Mouse (Mus musculus) liver, embryonic 13.5 days (tissue): ENCODE measurements around the gene Shroom3. TPM values are rescaled to one million over a fixed set of nuclear protein-coding genes. Genes with fewer than 3 reads are reported as not detected.

ENCODE experiments used
- ATAC-seq: fragments of 200-750 bp; cut with Nextera tagmentation; 2 replicates; pipeline ENCODE4 v1.8.0; 2017; ENCODE audit warnings: low read depth, mild to moderate bottlenecking, moderate number of reproducible peaks, moderate library complexity
- DNase-seq: peaks from one replicate; pipeline ENCODE4 v3.0.0; 2022
- H3K27ac ChIP-seq: fragments of 300-500 bp; sonication (generic); 2 replicates; pipeline ENCODE4 v1.5.1; 2015; ENCODE audit warnings: moderate library complexity, mild to moderate bottlenecking, inconsistent platforms
- H3K27me3 ChIP-seq: fragments of 300-500 bp; sonication (generic); 2 replicates; pipeline ENCODE4 v1.6.1; 2015; ENCODE audit warnings: mild to moderate bottlenecking, inconsistent platforms
- H3K36me3 ChIP-seq: fragments of 300-500 bp; sonication (generic); 2 replicates; pipeline ENCODE4 v1.6.1; 2015; ENCODE audit warnings: mild to moderate bottlenecking, inconsistent platforms
- H3K4me1 ChIP-seq: fragments of 300-500 bp; sonication (generic); replicated peaks from 2 replicates; pipeline ENCODE4 v1.6.1; 2015; ENCODE audit warnings: inconsistent platforms
- H3K4me2 ChIP-seq: fragments of 300-500 bp; sonication (generic); 2 replicates; pipeline ENCODE4 v1.6.1; 2015; ENCODE audit warnings: inconsistent platforms, mild to moderate bottlenecking, moderate library complexity
- H3K4me3 ChIP-seq: fragments of 300-500 bp; sonication (generic); replicated peaks from 2 replicates; pipeline ENCODE4 v1.5.1; 2015; ENCODE audit warnings: mild to moderate bottlenecking, inconsistent platforms
- H3K9ac ChIP-seq: fragments of 300-500 bp; sonication (generic); 2 replicates; pipeline ENCODE4 v1.6.1; 2015; ENCODE audit warnings: mild to moderate bottlenecking, inconsistent platforms
- H3K9me3 ChIP-seq: fragments of 300-500 bp; sonication (generic); replicated peaks from 2 replicates; pipeline ENCODE4 v1.6.1; 2016; ENCODE audit warnings: inconsistent platforms
- WGBS: fragments of 180-500 bp; shearing (Covaris S2); methylation state at CpG from one replicate; pipeline ENCODE4 v1.1.7; 2015; ENCODE audit not compliant: insufficient replicate concordance; 5-methylcytosine and 5-hydroxymethylcytosine counted together
- polyA plus RNA-seq: library from polyadenylated mRNA; unstranded; fragments of >200 nt; fragmentation: Nextera tagmentation; extraction: Ambion mirVana; gene quantifications from 2 replicates; pipeline ENCODE4 v1.2.1, GENCODE M21; 2015

The Shroom3 gene
- polyA plus RNA-seq, 1 experiment from 2014 or later = 0.20 TPM

DNA sequence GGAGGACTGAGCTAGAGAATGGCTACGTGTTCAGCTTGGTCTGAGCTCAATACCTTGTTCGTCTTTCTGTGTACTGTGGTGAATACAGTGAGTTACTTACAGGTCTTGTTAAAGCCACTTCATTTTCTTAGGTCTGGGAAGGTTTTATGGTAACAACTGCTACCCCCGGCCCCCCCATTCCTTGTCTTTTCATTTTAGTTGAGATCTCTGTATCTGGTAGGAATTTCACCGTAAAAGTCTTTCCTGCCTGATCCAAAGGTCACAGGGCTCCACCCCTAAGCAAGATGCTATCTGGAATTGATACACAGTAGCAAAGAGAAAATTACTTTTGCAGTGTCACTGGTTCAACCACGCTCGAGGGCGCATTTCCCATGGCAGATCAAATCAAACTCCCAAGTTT is 218.6 kb downstream of the Shroom3 start:
- no peak overlapping the region for H3K27ac ChIP-seq
- DNase-seq = no peak

DNA sequence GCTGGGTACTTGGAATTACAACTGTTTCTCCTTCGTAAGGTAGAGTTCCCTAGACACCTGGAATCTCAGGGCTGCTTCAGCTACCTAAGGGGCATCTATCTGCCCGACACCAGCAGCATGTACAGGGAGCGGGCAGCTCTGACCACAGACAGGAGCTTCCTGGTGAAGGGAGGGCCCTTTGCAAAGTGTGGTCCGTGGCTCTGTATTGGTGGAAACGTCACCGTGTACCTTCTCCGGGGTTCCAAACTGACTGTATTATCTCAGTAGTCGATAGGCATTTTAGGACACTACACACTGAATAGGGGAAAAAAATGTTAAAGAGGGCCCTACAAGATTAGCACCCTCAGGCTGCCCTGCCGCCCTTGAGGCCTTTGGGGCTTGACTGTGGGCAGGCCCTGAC is 221.9 kb downstream of the Shroom3 start:
- Histone ChIP-seq H3K27me3 (peaks cover 7% of the 10 kb centered on the region), H3K36me3 (no peaks in the 10 kb centered on the region), H3K27ac (no peak overlapping the region), H3K4me3 (no peak overlapping the region), H3K9ac (no peak overlapping the region), H3K4me2 (no peak overlapping the region), H3K4me1 (no peaks in the 10 kb centered on the region; the same call in 1 of the 2 replicates), H3K9me3 (no peaks in the 10 kb centered on the region)
- 59% methylated on average over 9 of the region's 9 CpGs for WGBS
- DNase-seq (no peak), ATAC-seq (no peak)

More for the DNA sequence above, 218.6 kb downstream of the Shroom3 start:
- no peaks in the 10 kb centered on the region for H3K9me3 ChIP-seq
- H3K4me3 ChIP-seq = no peak overlapping the region
- WGBS = 32% methylated on average over 7 of the region's 7 CpGs
- peaks cover 34% of the 10 kb centered on the region for H3K27me3 ChIP-seq
- H3K4me2 ChIP-seq = no peak overlapping the region
- H3K4me1 ChIP-seq = peaks cover 3% of the 10 kb centered on the region; the same call in 1 of the 2 replicates
- no peak overlapping the region for H3K9ac ChIP-seq
- no peaks in the 10 kb centered on the region for H3K36me3 ChIP-seq
- ATAC-seq = no peak

DNA sequence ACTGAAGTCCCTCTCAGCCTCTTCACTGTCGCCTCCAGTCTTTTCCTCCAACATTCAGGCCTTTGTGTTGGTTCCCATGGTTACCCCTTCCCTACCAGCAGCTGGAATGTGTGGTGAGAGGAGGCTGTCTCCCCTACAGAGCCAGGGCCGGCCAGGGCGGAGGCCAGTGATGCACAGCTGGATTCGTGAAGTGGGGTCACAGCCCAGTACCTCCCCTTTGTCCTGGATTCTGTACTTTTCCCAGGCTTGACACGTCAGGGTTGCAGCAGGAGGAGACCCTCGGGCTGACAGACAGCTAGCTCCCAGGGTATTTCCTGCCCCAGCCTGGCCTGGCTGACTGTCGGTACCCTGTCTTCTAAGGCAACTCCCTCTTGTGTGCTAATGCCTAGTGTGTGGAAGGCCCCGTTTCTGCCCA is 222.4 kb downstream of the Shroom3 start:
- Histone ChIP-seq H3K9me3 (no peaks in the 10 kb centered on the region), H3K36me3 (no peaks in the 10 kb centered on the region), H3K4me1 (no peaks in the 10 kb centered on the region; the same call in 1 of the 2 replicates), H3K9ac (no peak overlapping the region), H3K4me2 (no peak overlapping the region), H3K4me3 (no peak overlapping the region), H3K27ac (no peak overlapping the region), H3K27me3 (0 out of 2 replicates have a peak, but pooled peaks cover 2% of the 10 kb centered on the region)
- ATAC-seq (no peak), DNase-seq (no peak)
- WGBS = 38% methylated on average over 8 of the region's 8 CpGs

DNA sequence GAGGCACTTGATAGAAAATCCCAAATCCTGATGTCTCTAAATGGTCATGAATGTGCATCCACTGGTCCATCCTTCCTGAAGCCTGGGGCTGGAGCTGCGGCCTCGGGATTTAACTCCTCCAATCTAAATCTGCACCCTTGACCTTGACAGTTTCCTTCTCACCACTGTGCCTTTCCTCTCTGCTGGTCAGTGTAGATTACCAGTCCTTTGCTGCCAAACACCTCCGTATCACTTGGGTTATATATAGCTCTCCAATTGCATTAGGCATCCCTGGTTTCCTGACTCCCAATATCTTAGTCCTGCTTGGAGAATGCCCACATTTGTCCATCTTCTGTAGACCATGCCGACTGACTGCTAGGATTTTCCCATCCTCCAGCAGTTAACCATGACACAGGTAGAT is 225.0 kb downstream of the Shroom3 start:
- Histone ChIP-seq H3K27me3 (no peaks in the 10 kb centered on the region), H3K36me3 (no peaks in the 10 kb centered on the region), H3K27ac (no peak overlapping the region), H3K4me2 (no peak overlapping the region), H3K4me3 (no peak overlapping the region), H3K4me1 (no peaks in the 10 kb centered on the region), H3K9ac (no peak overlapping the region), H3K9me3 (no peaks in the 10 kb centered on the region)
- WGBS = 69% methylated on average over 4 of the region's 4 CpGs
- DNase-seq = no peak
- ATAC-seq = no peak

DNA sequence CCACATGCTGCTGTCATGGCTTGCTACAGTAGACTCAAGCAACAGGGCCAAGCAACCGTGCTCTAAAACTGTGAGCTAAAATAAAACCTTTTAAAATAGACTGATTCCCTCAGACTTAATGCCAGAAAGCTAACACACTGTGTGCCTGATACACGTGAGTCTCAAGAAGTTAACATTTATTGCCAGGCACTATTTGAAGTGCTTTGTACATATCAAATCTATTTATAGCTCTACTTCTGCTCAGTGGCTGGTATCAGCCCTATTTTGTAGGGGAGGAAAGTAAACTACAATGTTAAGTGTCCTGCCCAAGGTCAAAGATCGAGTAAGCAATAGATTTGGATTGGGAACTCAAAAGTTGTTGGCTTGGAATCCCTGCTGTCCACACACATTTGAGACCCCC is 227.6 kb downstream of the Shroom3 start:
- ATAC-seq (no peak), DNase-seq (no peak)
- Histone ChIP-seq H3K27me3 (no peaks in the 10 kb centered on the region), H3K4me1 (no peaks in the 10 kb centered on the region), H3K36me3 (no peaks in the 10 kb centered on the region), H3K9me3 (no peaks in the 10 kb centered on the region), H3K27ac (no peak overlapping the region), H3K4me2 (no peak overlapping the region), H3K9ac (no peak overlapping the region), H3K4me3 (no peak overlapping the region)
- WGBS = 50% methylated on average over 3 of the region's 3 CpGs

DNA sequence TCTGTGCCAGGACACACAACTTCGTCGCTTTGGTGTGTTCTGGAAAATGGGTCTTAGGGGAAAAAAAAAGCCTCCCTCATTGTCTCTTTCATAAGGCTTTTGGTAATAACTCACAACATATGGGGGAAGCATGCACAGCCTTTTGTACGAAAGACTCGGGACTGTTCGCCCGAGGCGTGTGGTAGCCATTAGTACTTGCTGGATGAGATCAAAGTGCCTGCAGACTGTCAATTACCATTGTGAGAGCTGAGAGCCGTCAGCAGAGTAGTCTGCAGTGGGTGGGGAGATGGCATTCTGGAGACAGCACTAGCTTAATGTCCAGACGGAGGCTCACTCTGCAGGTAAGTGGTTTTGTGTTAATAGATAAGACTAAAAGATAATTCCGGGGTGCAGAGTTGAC is 232.2 kb downstream of the Shroom3 start:
- ATAC-seq = no peak
- Histone ChIP-seq H3K9ac (no peak overlapping the region), H3K4me3 (no peak overlapping the region), H3K4me1 (no peaks in the 10 kb centered on the region; the same call in 1 of the 2 replicates), H3K27ac (no peak overlapping the region), H3K9me3 (no peaks in the 10 kb centered on the region), H3K27me3 (no peaks in the 10 kb centered on the region), H3K36me3 (no peaks in the 10 kb centered on the region), H3K4me2 (no peak overlapping the region)
- DNase-seq = no peak
- 63% methylated on average over 10 of the region's 10 CpGs for WGBS

DNA sequence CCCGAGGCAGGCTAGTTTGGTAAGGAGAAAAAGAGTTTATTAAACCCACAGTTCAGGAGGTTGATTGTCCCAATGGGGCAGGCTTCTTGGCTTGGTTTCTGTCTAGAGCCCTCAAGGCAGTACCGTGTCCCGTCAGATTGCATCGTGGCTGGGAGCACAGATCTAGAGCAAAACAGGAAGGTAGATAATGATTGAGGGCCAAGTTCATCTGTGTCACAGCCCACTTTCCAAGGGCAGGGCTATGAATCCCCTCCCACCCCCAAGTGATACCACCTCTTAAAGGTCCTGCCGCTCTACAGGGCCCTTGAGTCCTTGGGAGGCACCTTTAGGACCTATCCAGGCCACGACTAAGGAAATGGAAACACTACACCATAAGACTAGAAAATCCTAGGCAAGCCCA is 234.5 kb downstream of the Shroom3 start:
- Histone ChIP-seq H3K9me3 (no peaks in the 10 kb centered on the region), H3K4me2 (no peak overlapping the region), H3K36me3 (no peaks in the 10 kb centered on the region), H3K4me3 (no peak overlapping the region), H3K27me3 (no peaks in the 10 kb centered on the region), H3K9ac (no peak overlapping the region), H3K4me1 (no peaks in the 10 kb centered on the region; the same call in 1 of the 2 replicates), H3K27ac (no peak overlapping the region)
- 28% methylated on average over 6 of the region's 6 CpGs for WGBS
- ATAC-seq (no peak), DNase-seq (no peak)

DNA sequence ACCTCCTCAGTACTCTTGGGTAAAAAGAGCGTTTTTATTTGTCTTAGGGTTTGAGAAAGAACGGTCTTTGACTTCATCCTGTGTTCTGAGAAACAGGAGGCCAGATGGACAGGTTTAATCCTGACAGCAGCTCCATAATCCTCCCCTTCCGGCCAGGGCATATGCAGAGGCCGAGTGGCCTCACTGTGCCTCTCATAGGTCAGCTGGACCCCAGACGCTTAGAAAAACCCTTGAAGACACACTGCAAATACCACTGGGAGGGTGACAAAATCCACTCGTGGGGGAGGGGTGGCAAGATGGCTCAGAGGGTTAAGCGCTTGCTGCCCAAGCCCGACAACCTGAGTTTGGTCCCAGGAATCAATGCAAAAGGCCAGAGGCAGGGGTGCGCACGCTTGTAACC is 234.9 kb downstream of the Shroom3 start:
- DNase-seq (no peak), ATAC-seq (no peak)
- Histone ChIP-seq H3K27me3 (no peaks in the 10 kb centered on the region), H3K36me3 (no peaks in the 10 kb centered on the region), H3K4me3 (no peak overlapping the region), H3K9ac (no peak overlapping the region), H3K4me1 (no peaks in the 10 kb centered on the region; the same call in 1 of the 2 replicates), H3K9me3 (no peaks in the 10 kb centered on the region), H3K27ac (no peak overlapping the region), H3K4me2 (no peak overlapping the region)
- 61% methylated on average over 10 of the region's 10 CpGs for WGBS

DNA sequence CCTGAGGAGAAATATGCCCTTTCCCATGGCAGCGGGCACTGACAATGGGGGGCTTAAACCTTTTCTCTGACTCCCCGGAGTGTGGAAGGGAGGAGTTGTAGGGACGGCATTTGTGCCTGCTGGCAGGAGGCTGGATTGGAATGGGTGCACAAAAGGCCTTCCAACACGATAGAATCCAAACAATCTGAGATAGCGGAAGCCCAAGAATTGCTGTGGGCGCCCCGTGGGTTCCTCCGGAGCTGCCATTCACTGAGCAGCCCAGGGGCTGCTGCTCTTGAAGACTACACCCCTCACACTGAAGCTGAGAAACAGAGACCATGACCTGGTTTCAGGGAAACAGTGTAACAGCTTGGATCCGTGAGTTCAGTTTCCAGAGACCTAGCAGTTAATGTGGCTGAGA is 235.6 kb downstream of the Shroom3 start:
- DNase-seq = no peak
- WGBS = 62% methylated on average over 9 of the region's 9 CpGs
- H3K9ac ChIP-seq = no peak overlapping the region
- H3K4me1 ChIP-seq = no peaks in the 10 kb centered on the region; the same call in 1 of the 2 replicates
- H3K36me3 ChIP-seq = no peaks in the 10 kb centered on the region
- no peaks in the 10 kb centered on the region for H3K27me3 ChIP-seq
- no peak overlapping the region for H3K4me2 ChIP-seq
- ATAC-seq = no peak
- H3K27ac ChIP-seq = no peak overlapping the region
- H3K9me3 ChIP-seq = no peaks in the 10 kb centered on the region
- H3K4me3 ChIP-seq = no peak overlapping the region

DNA sequence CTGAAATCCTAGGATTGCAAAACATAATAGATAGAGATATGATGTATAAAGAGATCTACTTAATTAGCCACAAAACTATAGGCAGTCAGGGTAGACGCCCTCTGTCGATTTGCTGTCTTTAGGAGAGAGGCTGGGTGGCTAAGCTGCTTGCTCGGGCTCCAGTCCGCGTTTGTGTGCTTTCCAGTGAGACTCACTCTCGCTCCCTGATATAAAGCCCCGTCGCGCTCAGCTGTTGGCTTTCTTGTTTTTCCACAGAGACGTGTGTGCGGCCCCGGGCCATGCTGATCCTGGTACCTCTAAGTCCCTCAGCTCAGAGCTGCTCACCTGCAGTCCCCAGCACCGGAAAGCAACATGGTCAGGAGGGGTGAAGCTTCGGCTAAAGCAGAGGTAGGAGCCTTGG is 236.2 kb downstream of the Shroom3 start:
- Histone ChIP-seq H3K36me3 (no peaks in the 10 kb centered on the region), H3K27ac (no peak overlapping the region), H3K27me3 (no peaks in the 10 kb centered on the region), H3K4me2 (no peak overlapping the region), H3K9me3 (no peaks in the 10 kb centered on the region), H3K4me3 (no peak overlapping the region), H3K4me1 (no peaks in the 10 kb centered on the region; the same call in 1 of the 2 replicates), H3K9ac (no peak overlapping the region)
- 72% methylated on average over 14 of the region's 14 CpGs for WGBS
- no peak for ATAC-seq
- no peak for DNase-seq

DNA sequence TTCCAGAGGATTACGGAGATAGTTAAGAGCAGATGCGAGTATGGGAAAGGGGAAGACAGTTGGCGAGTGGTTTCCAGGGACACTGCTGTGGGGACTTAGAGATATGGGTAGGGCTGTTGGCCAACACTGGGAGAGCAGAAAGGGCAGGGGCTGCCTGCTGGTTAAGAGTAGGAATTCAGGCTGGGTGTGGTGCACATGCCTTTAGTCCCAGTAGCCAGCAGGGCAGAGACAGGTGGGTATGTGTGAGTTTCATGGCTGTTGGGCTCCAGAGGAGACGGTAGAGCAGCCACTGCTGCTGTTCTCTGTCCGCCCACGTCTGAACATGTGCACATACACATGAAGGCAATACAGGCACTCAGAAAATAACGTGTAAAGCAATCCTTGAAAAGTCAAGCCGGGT is 237.7 kb downstream of the Shroom3 start:
- no peak for DNase-seq
- Histone ChIP-seq H3K36me3 (no peaks in the 10 kb centered on the region), H3K4me2 (no peak overlapping the region), H3K9ac (no peak overlapping the region), H3K27ac (no peak overlapping the region), H3K9me3 (no peaks in the 10 kb centered on the region), H3K27me3 (no peaks in the 10 kb centered on the region), H3K4me3 (no peak overlapping the region), H3K4me1 (peaks cover 6% of the 10 kb centered on the region)
- 65% methylated on average over 8 of the region's 8 CpGs for WGBS
- no peak for ATAC-seq

DNA sequence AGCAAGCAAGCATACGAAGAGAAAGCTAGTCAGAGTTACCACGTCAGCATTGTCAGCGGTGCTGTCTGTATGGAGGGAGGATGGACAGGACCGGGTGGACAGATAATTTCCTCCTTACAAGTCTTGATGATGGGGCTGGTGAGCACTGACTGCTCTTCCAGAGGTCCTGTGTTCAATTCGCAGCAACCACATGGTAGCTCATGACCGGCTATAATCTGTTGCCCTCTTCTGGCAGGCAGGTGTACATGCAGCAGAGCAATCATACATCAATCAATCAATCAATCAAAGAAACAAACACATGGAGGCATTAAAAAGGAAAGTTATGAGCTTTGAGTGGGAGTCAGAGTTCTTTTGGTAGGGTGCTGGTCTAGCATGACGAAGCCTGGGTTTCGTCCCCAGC is 238.5 kb downstream of the Shroom3 start:
- H3K36me3 ChIP-seq = no peaks in the 10 kb centered on the region
- DNase-seq (no peak), ATAC-seq (no peak)
- WGBS = 57% methylated on average over 8 of the region's 8 CpGs
- H3K4me3 ChIP-seq = no peak overlapping the region
- no peaks in the 10 kb centered on the region for H3K9me3 ChIP-seq
- no peak overlapping the region for H3K27ac ChIP-seq
- peaks cover 6% of the 10 kb centered on the region for H3K4me1 ChIP-seq
- H3K27me3 ChIP-seq = no peaks in the 10 kb centered on the region
- no peak overlapping the region for H3K4me2 ChIP-seq
- no peak overlapping the region for H3K9ac ChIP-seq
